Mouse (Mus musculus) erythroblast, embryonic 14.5 days (primary cell): ENCODE results near the gene Gtdc1.

Experiments used
- GATA1 ChIP-seq: IDR thresholded peaks from 2 replicates; pipeline ENCODE4 v1.6.1; 2012; ENCODE audit warnings: low read length, inconsistent platforms, mixed read lengths
- TAL1 ChIP-seq: IDR thresholded peaks from 3 replicates; pipeline ENCODE4 v1.6.1; 2012; ENCODE audit warnings: low read length, inconsistent platforms, mixed read lengths

GRCm38 (mm10) chr2:44829346-44829745 lies 98.1 kb downstream of the Gtdc1 start:
- TF ChIP-seq GATA1, result no peak
- TF ChIP-seq TAL1, result no peak
